In the genomic region with DNA sequence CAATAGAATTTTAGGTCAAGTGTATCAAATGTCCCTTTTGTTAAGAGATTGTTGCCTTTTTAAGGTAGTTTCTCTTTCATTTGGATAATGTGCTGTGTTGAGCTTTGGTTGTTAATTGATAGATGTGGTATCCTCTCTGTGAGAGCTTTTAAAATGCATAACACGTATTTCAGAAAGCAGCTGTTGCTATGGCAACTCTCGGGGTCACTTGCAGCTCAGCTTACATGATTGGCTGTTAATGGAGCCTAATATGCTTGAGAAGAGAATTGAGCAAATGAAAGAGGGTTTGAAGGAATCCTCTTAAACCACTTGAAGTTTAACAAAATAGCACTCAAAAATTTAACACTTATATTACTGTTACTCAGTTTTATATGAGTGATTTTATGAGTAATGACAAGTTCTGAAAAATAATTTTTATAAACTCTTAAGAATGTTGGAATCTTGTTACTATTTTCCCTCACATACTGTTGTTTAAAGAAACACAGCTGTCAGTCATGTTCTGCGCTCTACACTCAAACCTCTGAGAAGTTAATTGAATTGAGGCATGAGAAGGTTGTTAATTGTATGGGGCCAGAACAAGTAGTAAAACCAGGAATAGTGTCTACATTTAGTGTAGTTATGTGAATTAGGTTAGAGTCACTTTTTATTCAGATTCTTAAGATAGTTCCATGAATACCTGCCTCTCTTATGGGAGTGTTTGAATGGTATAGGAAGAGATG, we compare ENCODE assay signal across 9 mouse cellular contexts.
DNase-seq lines count a peak whose midpoint lies in the region; ATAC-seq and TF ChIP-seq lines count a peak whose summit lies in the region.
"Had no signal": no experiment of that assay in that cellular context is flagged by ENCODE, and none has a peak within 500 bp of the region (broad histone marks: within the 10 kb centered on the region; RNA-seq: fewer than 3 reads in every experiment).

No protein-coding gene starts in this region.

- TF ChIP-seq EP300 in heart, adult 2 months (IDR thresholded peaks at IDR 0.05; ENCODE audit: insufficient read depth, low read depth, low read length), result no peak

- WGBS in heart, adult 2 months, result 57% methylated on average over 3 of the region's 3 CpGs

- H3K9ac ChIP-seq in heart, adult 2 months (ENCODE audit: low read depth, low read length), result no peak overlapping the region

- no peaks in the 10 kb centered on the region for H3K27me3 ChIP-seq in heart, adult 2 months (ENCODE audit: control insufficient read depth, insufficient read depth, low read length)
- H3K27me3 ChIP-seq: megakaryocyte, embryonic 14.5 days had no signal

- intact Hi-C loops in left cerebral cortex, postnatal 36 days (cut with DNase I), result no loop called here
- intact Hi-C loops in left cerebral cortex, postnatal 4 days (cut with DNase I), result no loop called here
- intact Hi-C loops in heart, adult 2 months (cut with DNase I), result no loop called here

- H3K36me3 ChIP-seq in heart, adult 2 months (ENCODE audit: control insufficient read depth, insufficient read depth, low read length), result peaks cover 9% of the 10 kb centered on the region

- TF ChIP-seq POLR2A in heart, adult 2 months (IDR thresholded peaks at IDR 0.05; ENCODE audit: insufficient read depth, low read depth, low read length), result no peak

- peaks cover 2% of the 10 kb centered on the region for H3K79me2 ChIP-seq in heart, adult 2 months (replicated peaks; ENCODE audit: control insufficient read depth, insufficient read depth, low read length)

- no peak for ATAC-seq in erythroblast, adult 5-6 weeks (replicated peaks; ENCODE audit: low FRiP score, poor library complexity, severe bottlenecking)

- TF ChIP-seq CTCF in heart, adult 2 months (IDR thresholded peaks at IDR 0.05), result no peak

- no peaks in the 10 kb centered on the region; the same call in 1 of the 2 replicates for H3K4me1 ChIP-seq in heart, adult 2 months (ENCODE audit: control insufficient read depth, insufficient read depth, low read length)

- H3K27ac ChIP-seq in heart, adult 2 months, result no peak overlapping the region

- peak; percentile 50 for DNase-seq in left cerebral cortex, adult 11 months (ENCODE audit: low spot score)
- no peak for DNase-seq in left cerebral cortex, postnatal 36 days (ENCODE audit: low spot score in 2 of 2)
- DNase-seq in frontal cortex, postnatal 10 days (ENCODE audit: low spot score in 2 of 2), result peak; percentile 38 to 48
- peak; percentile 49 for DNase-seq in left cerebral cortex, postnatal 4 days
- DNase-seq in neural tube, embryonic 10.5 days (ENCODE audit: extremely low spot score, low spot score), result peak; percentile 21
- no peak for DNase-seq in heart, adult 2 months
- DNase-seq in urinary bladder, adult 18-20 months (ENCODE audit: low spot score in 2 of 2), result no peak

- no peak overlapping the region for H3K4me3 ChIP-seq in heart, adult 2 months
- H3K4me3 ChIP-seq: megakaryocyte, embryonic 14.5 days had no signal

Comparison
In these comparisons a context has a peak if more than half of its experiments do, and no peak if none do; other contexts are left out.
1. DNase-seq: peak in left cerebral cortex, adult 11 months (single experiment), frontal cortex, postnatal 10 days (2 of 2), left cerebral cortex, postnatal 4 days (single experiment) and neural tube, embryonic 10.5 days (single experiment); none in left cerebral cortex, postnatal 36 days (0 of 2), heart, adult 2 months (0 of 2) and urinary bladder, adult 18-20 months (0 of 2).